Mouse (Mus musculus) olfactory bulb, adult 2 months (tissue): ENCODE data around the gene Aip. TPM values are rescaled to one million over a fixed set of nuclear protein-coding genes. Genes with fewer than 3 reads are reported as not detected.

Experiments
- H3K27ac ChIP-seq: fragments of 200-500 bp; 2 replicates; pipeline ENCODE4 v1.5.1; 2012; ENCODE audit warnings: low read depth, low read length; ENCODE audit not compliant: insufficient read depth
- H3K4me1 ChIP-seq: fragments of 200-500 bp; 2 replicates; pipeline ENCODE4 v1.6.1; 2012; ENCODE audit warnings: low read length; ENCODE audit not compliant: control insufficient read depth, insufficient read depth
- H3K4me3 ChIP-seq: fragments of 200-500 bp; 2 replicates; pipeline ENCODE4 v1.5.1; 2012; ENCODE audit warnings: mild to moderate bottlenecking, low read depth, low read length, moderate library complexity; ENCODE audit not compliant: insufficient read depth
- CTCF ChIP-seq: fragments of 200-500 bp; IDR thresholded peaks from 2 replicates; pipeline ENCODE4 v1.5.1; 2012; ENCODE audit warnings: low read depth, mild to moderate bottlenecking, low read length, moderate library complexity; ENCODE audit not compliant: insufficient read depth
- POLR2A ChIP-seq: fragments of 200-500 bp; IDR thresholded peaks from 2 replicates; pipeline ENCODE4 v1.6.1; 2012; ENCODE audit warnings: mild to moderate bottlenecking, low read depth, low read length, moderate library complexity; ENCODE audit not compliant: insufficient read depth
- WGBS: fragments of 180-500 bp; shearing (Covaris S2); methylation state at CpG from one replicate; pipeline ENCODE4 v1.1.7; 2018; 5-methylcytosine and 5-hydroxymethylcytosine counted together
- polyA plus RNA-seq: library from polyadenylated mRNA; stranded (reverse); fragments of >200 nt; gene quantifications from 2 replicates; pipeline ENCODE4 v1.2.4, GENCODE M21; 2012; ENCODE audit warnings: low replicate concordance; ENCODE audit not compliant: missing spikeins, insufficient read depth, insufficient read length

The Aip gene
- polyA plus RNA-seq, 1 experiment, result not detected

DNA sequence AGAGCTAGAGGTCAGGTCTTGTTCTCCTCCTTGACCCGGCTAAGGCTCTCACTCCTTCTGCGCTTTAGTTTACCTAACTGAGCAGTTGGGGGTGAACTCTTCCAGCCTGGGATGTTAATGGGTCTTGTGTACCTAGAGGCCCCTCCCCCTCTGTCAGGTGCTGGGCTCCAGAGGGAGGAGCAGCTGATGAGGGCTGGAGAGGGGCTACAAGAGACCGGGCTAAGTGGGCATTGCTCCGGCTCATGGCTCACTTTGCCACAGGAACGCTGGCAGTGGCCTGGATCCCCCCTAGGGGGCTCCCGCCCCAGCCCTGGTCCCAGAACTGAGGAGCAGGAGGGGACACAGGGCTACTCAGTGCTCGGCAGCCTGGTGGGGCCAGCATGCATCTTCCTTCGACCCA, 41.8 kb downstream of the Aip start:
- WGBS, result 46% methylated on average over 8 of the region's 8 CpGs

DNA sequence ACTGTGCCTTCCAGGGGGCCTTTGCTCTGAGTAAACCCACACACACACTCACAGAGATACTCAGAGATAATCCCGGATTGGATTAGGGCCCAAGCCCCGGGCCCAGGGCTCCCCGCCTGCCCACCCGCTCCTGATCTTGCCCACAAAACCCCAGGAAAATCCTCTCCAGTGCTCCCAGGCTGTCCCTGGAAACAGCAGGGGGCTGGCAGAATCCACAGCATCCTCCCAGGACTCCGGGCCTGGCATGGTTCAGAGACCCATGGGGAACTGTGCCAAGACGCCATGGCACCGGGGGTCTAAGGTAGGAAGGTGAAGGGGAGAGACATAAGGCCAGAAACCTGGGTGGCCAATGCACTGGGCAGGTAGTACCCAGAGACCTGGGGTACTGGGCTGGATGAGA, 42.3 kb downstream of the Aip start:
- H3K27ac ChIP-seq, result no peak overlapping the region
- 76% methylated on average over 7 of the region's 7 CpGs for WGBS
- no peak overlapping the region for H3K4me3 ChIP-seq

More for the DNA sequence above, 41.8 kb downstream of the Aip start:
- TF ChIP-seq CTCF (no peak), POLR2A (no peak)
- H3K27ac ChIP-seq, result no peak overlapping the region
- no peak overlapping the region for H3K4me3 ChIP-seq
- no peaks in the 10 kb centered on the region; the same call in 1 of the 2 replicates for H3K4me1 ChIP-seq

DNA sequence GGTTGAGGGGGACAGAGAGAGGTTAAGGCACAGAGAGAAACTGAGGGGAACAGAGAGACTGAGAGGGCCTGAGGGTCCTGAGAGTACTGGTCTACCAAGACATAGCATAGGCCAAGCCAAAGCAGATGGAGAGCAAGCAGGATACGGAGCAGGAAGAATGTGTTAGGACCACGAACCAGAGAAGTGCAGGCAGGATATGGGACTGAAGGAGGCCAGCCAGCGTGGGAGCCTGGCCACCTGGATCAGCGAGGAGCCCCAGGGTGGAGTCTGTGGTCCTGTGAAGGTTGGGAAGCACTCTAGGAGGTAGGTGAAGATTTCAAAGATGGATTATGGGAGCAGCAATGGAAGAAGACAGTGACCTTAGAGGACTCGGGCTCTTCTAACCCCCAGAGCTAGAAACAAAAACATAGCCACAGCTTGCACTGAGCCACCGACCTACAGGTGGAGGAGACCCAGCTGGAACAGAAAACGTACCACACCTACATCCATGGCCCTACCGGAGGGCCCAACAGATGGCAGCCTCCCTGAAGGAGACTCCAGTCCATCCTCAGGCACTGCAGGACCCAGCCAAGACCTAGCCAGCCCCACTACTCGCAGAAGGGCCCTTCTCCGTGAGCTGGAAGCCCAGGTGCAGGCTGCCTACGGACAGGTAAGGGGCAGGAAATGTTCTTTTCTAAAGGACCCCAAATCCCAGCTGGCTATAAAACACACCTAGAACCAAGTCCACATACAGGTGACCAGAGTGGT, 43.3 kb downstream of the Aip start:
- no peak for TF ChIP-seq CTCF
- no peak for TF ChIP-seq POLR2A
- 90% methylated on average over 11 of the region's 11 CpGs for WGBS
- H3K4me3 ChIP-seq, result no peak overlapping the region
- no peak overlapping the region for H3K27ac ChIP-seq
- no peaks in the 10 kb centered on the region; the same call in 1 of the 2 replicates for H3K4me1 ChIP-seq

More for the DNA sequence above, 42.3 kb downstream of the Aip start:
- no peaks in the 10 kb centered on the region; the same call in 1 of the 2 replicates for H3K4me1 ChIP-seq
- TF ChIP-seq POLR2A, result no peak
- TF ChIP-seq CTCF, result no peak

DNA sequence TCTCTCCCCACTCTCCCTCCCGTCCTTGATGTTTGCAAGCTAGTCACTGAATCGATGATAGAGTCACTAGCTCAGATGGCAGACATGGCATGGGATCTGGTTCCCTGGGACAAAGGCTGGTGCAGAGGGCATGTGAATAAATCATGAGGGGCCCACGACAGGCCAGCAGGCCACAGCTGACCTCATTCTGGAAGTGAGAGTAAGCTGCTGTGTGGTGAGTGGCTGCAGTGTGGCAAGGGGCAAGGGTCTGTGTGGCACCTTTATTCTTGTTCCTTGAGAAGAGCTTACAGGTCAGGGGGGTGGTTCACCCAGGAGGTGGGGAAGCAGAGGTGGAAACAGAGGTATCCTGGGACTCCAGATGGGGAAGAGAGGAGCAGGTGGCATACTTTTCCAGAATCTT, 44.3 kb downstream of the Aip start, which contains the start of gene Cabp2:
Gene Cabp2 (plus strand): TSS at position 185 of the 400 bp plus-strand sequence.
- Histone ChIP-seq H3K27ac (no peak within 1 kb of the TSS), H3K4me3 (no peak within 1 kb of the TSS), H3K4me1 (no peaks in the 10 kb centered on the region; the same call in 1 of the 2 replicates)
- TF ChIP-seq POLR2A (no peak), CTCF (no peak)
- WGBS, result 60% methylated on average over 3 of the region's 3 CpGs

DNA sequence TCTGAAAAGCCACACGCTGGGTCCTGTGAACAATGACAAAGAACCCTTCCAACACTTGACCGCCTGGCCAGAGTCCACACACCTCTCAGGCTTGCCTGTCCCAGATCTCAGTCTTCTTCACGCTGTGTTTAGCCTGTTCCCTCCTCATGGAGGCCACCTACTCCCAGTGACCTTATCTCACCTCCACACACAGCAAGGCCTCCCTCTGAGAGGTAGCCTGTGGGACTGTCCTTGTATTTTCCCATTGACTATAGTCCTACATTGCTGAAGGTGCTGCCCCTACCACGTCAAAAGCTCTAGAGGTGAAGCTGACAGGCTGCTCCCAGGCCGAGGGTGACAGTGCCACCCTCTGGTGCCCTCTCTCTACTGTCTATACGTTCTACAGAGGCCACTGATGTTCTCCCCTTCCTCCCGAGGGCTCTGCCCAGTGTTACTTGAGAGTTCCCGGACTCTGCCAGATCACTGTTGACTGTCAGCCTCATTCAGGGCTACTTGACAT, 45.1 kb downstream of the Aip start:
- no peak for TF ChIP-seq CTCF
- no peak for TF ChIP-seq POLR2A
- 73% methylated on average over 8 of the region's 8 CpGs for WGBS
- no peaks in the 10 kb centered on the region; the same call in 1 of the 2 replicates for H3K4me1 ChIP-seq
- no peak overlapping the region for H3K27ac ChIP-seq
- H3K4me3 ChIP-seq, result no peak overlapping the region

DNA sequence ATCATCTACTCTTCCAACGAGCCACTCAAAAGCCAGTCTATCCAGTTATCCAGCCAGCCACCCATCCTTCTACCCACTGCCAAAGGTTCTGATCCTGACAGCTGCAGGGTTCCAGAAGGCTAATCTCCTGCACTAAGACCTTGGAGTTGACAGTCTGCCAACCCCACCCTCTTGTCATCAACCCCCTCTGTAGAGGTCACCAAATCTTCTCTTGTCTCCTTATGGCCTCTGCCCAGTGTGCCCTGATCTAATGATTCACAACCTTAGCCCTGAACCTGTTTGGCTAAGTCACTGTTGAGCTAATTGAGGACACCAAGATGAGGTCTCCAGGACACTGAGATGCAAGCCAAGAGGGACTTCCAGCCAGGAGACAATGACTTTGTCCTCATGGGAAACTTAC, 46.1 kb downstream of the Aip start:
- 77% methylated on average over 1 of the region's 1 CpGs for WGBS
- Histone ChIP-seq H3K27ac (no peak overlapping the region), H3K4me1 (no peaks in the 10 kb centered on the region; the same call in 1 of the 2 replicates), H3K4me3 (no peak overlapping the region)
- no peak for TF ChIP-seq CTCF
- TF ChIP-seq POLR2A, result no peak

DNA sequence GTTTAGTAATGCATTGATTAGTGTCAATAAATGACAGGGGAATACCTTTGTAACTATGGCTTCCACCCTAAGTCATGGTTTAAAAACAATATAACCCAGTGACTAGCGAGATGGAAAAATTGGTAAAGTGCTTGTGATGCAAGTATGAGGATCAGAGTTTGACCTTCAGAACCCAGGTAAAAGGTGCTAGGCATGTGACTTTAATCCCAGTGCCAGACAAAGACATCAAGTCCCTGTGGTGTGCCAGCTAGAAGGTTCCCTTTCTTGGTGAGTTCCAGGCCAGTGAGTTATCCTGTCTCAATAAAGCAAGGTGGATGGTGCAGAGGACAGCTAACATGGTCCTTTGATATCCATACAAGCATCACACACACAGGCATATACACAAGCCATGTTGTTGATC, 50.1 kb downstream of the Aip start:
- TF ChIP-seq POLR2A, result no peak
- TF ChIP-seq CTCF, result no peak
- H3K4me3 ChIP-seq, result no peak overlapping the region
- no peak overlapping the region for H3K27ac ChIP-seq
- 92% methylated on average over 1 of the region's 1 CpGs for WGBS
- H3K4me1 ChIP-seq, result no peaks in the 10 kb centered on the region; the same call in 1 of the 2 replicates

DNA sequence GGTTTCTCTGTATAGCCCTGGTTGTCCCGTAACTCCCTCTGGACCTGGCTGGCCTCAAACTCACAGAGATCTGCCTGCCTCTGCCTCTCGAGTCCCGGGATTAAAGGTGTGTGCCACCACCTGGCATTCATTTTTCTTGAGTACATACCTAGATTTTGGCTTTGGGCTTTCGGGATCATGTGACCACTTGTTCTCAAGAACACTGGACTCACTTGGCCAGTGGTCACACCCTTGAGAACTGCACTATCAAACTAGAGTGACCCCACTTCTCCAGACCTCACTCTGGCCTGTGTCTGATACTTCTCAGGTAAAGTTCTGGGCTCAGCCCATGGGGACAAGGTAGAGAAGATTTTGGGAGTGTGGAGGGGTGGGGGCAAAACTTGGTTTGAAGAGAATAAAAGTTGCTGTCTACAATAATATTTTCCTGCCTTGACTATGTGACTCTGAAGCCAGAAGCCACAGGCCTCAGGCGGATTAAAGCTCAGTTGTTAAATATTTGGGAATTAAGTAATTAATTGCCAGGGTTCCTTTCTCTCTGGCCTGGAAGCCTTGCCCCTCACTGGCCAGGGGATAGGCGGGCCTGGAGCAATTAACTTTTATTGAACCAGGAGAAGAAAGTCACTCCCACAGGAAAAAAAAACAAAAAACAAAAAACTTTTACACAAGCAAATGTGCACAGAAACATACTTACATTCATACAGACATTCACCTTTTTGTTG, 52.8 kb downstream of the Aip start:
- WGBS, result 81% methylated on average over 6 of the region's 6 CpGs
- no peak for TF ChIP-seq CTCF
- no peak for TF ChIP-seq POLR2A
- Histone ChIP-seq H3K4me3 (no peak overlapping the region), H3K27ac (no peak overlapping the region), H3K4me1 (no peaks in the 10 kb centered on the region)

DNA sequence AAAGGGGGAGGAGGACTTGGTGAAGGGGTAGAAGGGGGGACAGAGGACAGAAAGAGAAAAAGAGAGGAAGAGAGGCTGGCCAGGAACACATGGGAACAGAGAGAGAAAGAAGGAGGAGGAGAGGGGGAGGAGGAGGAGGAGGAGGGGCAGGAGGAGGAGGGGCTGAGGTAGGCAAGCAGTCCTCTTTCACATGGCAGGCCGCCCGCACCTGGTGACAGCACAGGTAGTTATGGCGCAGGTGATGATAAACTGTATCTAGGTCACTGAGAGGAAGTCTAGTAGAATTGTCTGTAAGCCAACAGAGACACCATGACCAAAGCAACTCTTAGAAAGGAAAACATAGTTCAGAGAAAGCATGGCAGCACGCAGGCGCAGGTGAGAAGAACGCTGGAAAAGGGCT, 54.3 kb downstream of the Aip start:
- 93% methylated on average over 6 of the region's 6 CpGs for WGBS
- TF ChIP-seq POLR2A (no peak), CTCF (no peak)
- Histone ChIP-seq H3K27ac (no peak overlapping the region), H3K4me3 (no peak overlapping the region), H3K4me1 (peaks cover 4% of the 10 kb centered on the region; the same call in 1 of the 2 replicates)
